Mouse (Mus musculus) adrenal gland, postnatal 25 days (tissue): ENCODE measurements at regions not wholly inside any gene's neighbourhood (a gene's known extent, or its start where the extent isn't known, plus 50 kb on each side); places are given as distances from the start of the nearest gene placed in this dataset.

ENCODE experiments used
- DNase-seq: peaks from one replicate; pipeline ENCODE4 v3.0.0; 2021; ENCODE audit warnings: mixed read lengths

GRCm38 (mm10) chr1:108797053-108797801 lies 1185.0 kb upstream of the Cdh7 start:
- no peak for DNase-seq

GRCm38 (mm10) chr1:108800101-108800500 lies 1182.1 kb upstream of the Cdh7 start:
- DNase-seq = no peak

GRCm38 (mm10) chr1:108827238-108827637 lies 1155.0 kb upstream of the Cdh7 start:
- peak; percentile 1 for DNase-seq
